Mouse (Mus musculus): ENCODE data around the gene Zic2. TPM values are rescaled to one million over a fixed set of nuclear protein-coding genes. Genes with fewer than 3 reads are reported as not detected.

Gene Zic2
- polyA plus RNA-seq, 1 experiment from 2014 or later: 1.6 TPM

Other genes with a start within 250 kb of the Zic2 start
- gene Gm5089, start 24.3 kb upstream of the Zic2 start, polyA plus RNA-seq (2014; fragmentation: Nextera tagmentation; extraction: Ambion mirVana): not detected in 2 replicates
- gene Zic5, start 9.8 kb upstream of the Zic2 start, polyA plus RNA-seq (2014; fragmentation: Nextera tagmentation; extraction: Ambion mirVana): 1.9 and 2.1 TPM in 2 replicates
- gene Gm10837, start 15.2 kb downstream of the Zic2 start, polyA plus RNA-seq (2014; fragmentation: Nextera tagmentation; extraction: Ambion mirVana): 0.14 TPM in 1 of 2 replicates, not detected in the other
- gene Pcca, start 58.9 kb downstream of the Zic2 start, polyA plus RNA-seq (2014; fragmentation: Nextera tagmentation; extraction: Ambion mirVana): 23.1 and 23.2 TPM in 2 replicates

Data from embryonic facial prominence, embryonic 14.5 days (tissue).